Mouse (Mus musculus): Measurements from ENCODE around the gene Eml1. TPM values are rescaled to one million over a fixed set of nuclear protein-coding genes. Genes with fewer than 3 reads are reported as not detected.
A peak's percentile ranks its signal among the peaks of the same experiment; 100 is the strongest.

Eml1 gene
- polyA plus RNA-seq, 1 experiment, result 45.2 TPM

- Histone ChIP-seq H3K36me3 (ENCODE audit: control insufficient read depth, insufficient read depth) (no peaks in the 10 kb centered on the region), H3K79me3 (ENCODE audit: low read depth) (no peaks in the 10 kb centered on the region), H3ac (ENCODE audit: control insufficient read depth, insufficient read length, low read depth) (peak within 1 kb of the TSS; percentile 79), H3K4me3 (ENCODE audit: insufficient read depth, poor library complexity, severe bottlenecking) (peak within 1 kb of the TSS; percentile 28), H3K79me2 (ENCODE audit: control insufficient read depth, insufficient read depth) (no peaks in the 10 kb centered on the region), H3K27me3 (ENCODE audit: control insufficient read depth, insufficient read depth, insufficient read length) (no peaks in the 10 kb centered on the region)
- TF ChIP-seq MAX (IDR thresholded peaks at IDR 0.05), result peak; percentile 77
- no peak for TF ChIP-seq CEBPB (IDR thresholded peaks at IDR 0.05; ENCODE audit: low read depth)
Measured at GRCm38 (mm10) chr12:108333895-108334445, 36.8 kb upstream of the Eml1 start, which contains the start of gene Cyp46a1. Gene Cyp46a1, plus strand, starts transcription at chr12:108334381.

- Histone ChIP-seq H3K79me2 (ENCODE audit: control insufficient read depth, insufficient read depth) (no peaks in the 10 kb centered on the region), H3K36me3 (ENCODE audit: control insufficient read depth, insufficient read depth) (no peaks in the 10 kb centered on the region), H3K4me3 (ENCODE audit: insufficient read depth, poor library complexity, severe bottlenecking) (peak overlapping the region; percentile 28), H3ac (ENCODE audit: control insufficient read depth, insufficient read length, low read depth) (peak overlapping the region; percentile 79), H3K27me3 (ENCODE audit: control insufficient read depth, insufficient read depth, insufficient read length) (no peaks in the 10 kb centered on the region), H3K79me3 (ENCODE audit: low read depth) (no peaks in the 10 kb centered on the region)
- no peak for TF ChIP-seq MYOG (IDR thresholded peaks at IDR 0.05; ENCODE audit: control insufficient read depth, extremely low read depth, insufficient read length)
- TF ChIP-seq MYOD1 (IDR thresholded peaks at IDR 0.05; ENCODE audit: control insufficient read depth, insufficient read length, low read depth), result peak; percentile 71
Measured at GRCm38 (mm10) chr12:108334529-108334928, 36.2 kb upstream of the Eml1 start.

- no peaks in the 10 kb centered on the region for H3K79me2 ChIP-seq (ENCODE audit: control insufficient read depth, insufficient read depth)
- H3K36me3 ChIP-seq (ENCODE audit: control insufficient read depth, insufficient read depth), result no peaks in the 10 kb centered on the region
- no peaks in the 10 kb centered on the region for H3K79me3 ChIP-seq (ENCODE audit: low read depth)
- H3K27me3 ChIP-seq (ENCODE audit: control insufficient read depth, insufficient read depth, insufficient read length), result no peaks in the 10 kb centered on the region
- H3ac ChIP-seq (ENCODE audit: control insufficient read depth, insufficient read length, low read depth), result no peak overlapping the region
- no peak overlapping the region for H3K4me3 ChIP-seq (ENCODE audit: insufficient read depth, poor library complexity, severe bottlenecking)
- TF ChIP-seq CEBPB (IDR thresholded peaks at IDR 0.05; ENCODE audit: low read depth) (no peak), FOSL1 (IDR thresholded peaks at IDR 0.05; ENCODE audit: insufficient read depth, low read length, poor library complexity, severe bottlenecking) (no peak), MYOG (IDR thresholded peaks at IDR 0.05; ENCODE audit: control insufficient read depth, extremely low read depth, insufficient read length) (no peak)
Measured at GRCm38 (mm10) chr12:108338572-108339190, 32.1 kb upstream of the Eml1 start.

- no peaks in the 10 kb centered on the region for H3K36me3 ChIP-seq (ENCODE audit: control insufficient read depth, insufficient read depth)
- TF ChIP-seq CEBPB (IDR thresholded peaks at IDR 0.05; ENCODE audit: low read depth), result no peak
- TF ChIP-seq MYOG (IDR thresholded peaks at IDR 0.05; ENCODE audit: control insufficient read depth, extremely low read depth, insufficient read length), result no peak
- no peak for TF ChIP-seq MYOD1 (IDR thresholded peaks at IDR 0.05; ENCODE audit: control insufficient read depth, insufficient read length, low read depth)
- TF ChIP-seq CTCF (IDR thresholded peaks at IDR 0.05; ENCODE audit: control insufficient read depth, insufficient read depth, insufficient read length), result no peak
- TF ChIP-seq FOSL1 (IDR thresholded peaks at IDR 0.05; ENCODE audit: insufficient read depth, low read length, poor library complexity, severe bottlenecking), result no peak
- no peak for TF ChIP-seq USF1 (IDR thresholded peaks at IDR 0.05; ENCODE audit: low read depth)
- TF ChIP-seq MAX (IDR thresholded peaks at IDR 0.05), result no peak
- no peaks in the 10 kb centered on the region for H3K79me3 ChIP-seq (ENCODE audit: low read depth)
- H3K79me2 ChIP-seq (ENCODE audit: control insufficient read depth, insufficient read depth), result no peaks in the 10 kb centered on the region
- H3K4me3 ChIP-seq (ENCODE audit: insufficient read depth, poor library complexity, severe bottlenecking), result no peak overlapping the region
- H3K27me3 ChIP-seq (ENCODE audit: control insufficient read depth, insufficient read depth, insufficient read length), result peaks cover 11% of the 10 kb centered on the region
- no peak overlapping the region for H3ac ChIP-seq (ENCODE audit: control insufficient read depth, insufficient read length, low read depth)
Measured at GRCm38 (mm10) chr12:108348151-108348550, 22.6 kb upstream of the Eml1 start.

GRCm38 (mm10) chr12:108349026-108349425 lies 21.7 kb upstream of the Eml1 start:
- Histone ChIP-seq H3K79me2 (ENCODE audit: control insufficient read depth, insufficient read depth) (no peaks in the 10 kb centered on the region), H3K4me3 (ENCODE audit: insufficient read depth, poor library complexity, severe bottlenecking) (no peak overlapping the region), H3K79me3 (ENCODE audit: low read depth) (no peaks in the 10 kb centered on the region), H3K36me3 (ENCODE audit: control insufficient read depth, insufficient read depth) (no peaks in the 10 kb centered on the region), H3ac (ENCODE audit: control insufficient read depth, insufficient read length, low read depth) (no peak overlapping the region), H3K27me3 (ENCODE audit: control insufficient read depth, insufficient read depth, insufficient read length) (peaks cover 11% of the 10 kb centered on the region)
- TF ChIP-seq CEBPB (IDR thresholded peaks at IDR 0.05; ENCODE audit: low read depth), result no peak
- TF ChIP-seq CTCF (IDR thresholded peaks at IDR 0.05; ENCODE audit: control insufficient read depth, insufficient read depth, insufficient read length), result no peak
- TF ChIP-seq MYOD1 (IDR thresholded peaks at IDR 0.05; ENCODE audit: control insufficient read depth, insufficient read length, low read depth), result no peak
- TF ChIP-seq USF1 (IDR thresholded peaks at IDR 0.05; ENCODE audit: low read depth), result no peak
- no peak for TF ChIP-seq MYOG (IDR thresholded peaks at IDR 0.05; ENCODE audit: control insufficient read depth, extremely low read depth, insufficient read length)
- no peak for TF ChIP-seq FOSL1 (IDR thresholded peaks at IDR 0.05; ENCODE audit: insufficient read depth, low read length, poor library complexity, severe bottlenecking)
- TF ChIP-seq MAX (IDR thresholded peaks at IDR 0.05), result no peak

- Histone ChIP-seq H3K36me3 (ENCODE audit: control insufficient read depth, insufficient read depth) (no peaks in the 10 kb centered on the region), H3K79me2 (ENCODE audit: control insufficient read depth, insufficient read depth) (no peaks in the 10 kb centered on the region), H3K4me3 (ENCODE audit: insufficient read depth, poor library complexity, severe bottlenecking) (no peak overlapping the region), H3ac (ENCODE audit: control insufficient read depth, insufficient read length, low read depth) (no peak overlapping the region), H3K79me3 (ENCODE audit: low read depth) (no peaks in the 10 kb centered on the region), H3K27me3 (ENCODE audit: control insufficient read depth, insufficient read depth, insufficient read length) (peaks cover 11% of the 10 kb centered on the region)
- TF ChIP-seq CTCF (IDR thresholded peaks at IDR 0.05; ENCODE audit: control insufficient read depth, insufficient read depth, insufficient read length) (no peak), USF1 (IDR thresholded peaks at IDR 0.05; ENCODE audit: low read depth) (no peak), MAX (IDR thresholded peaks at IDR 0.05) (no peak), CEBPB (IDR thresholded peaks at IDR 0.05; ENCODE audit: low read depth) (no peak), FOSL1 (IDR thresholded peaks at IDR 0.05; ENCODE audit: insufficient read depth, low read length, poor library complexity, severe bottlenecking) (no peak), MYOD1 (IDR thresholded peaks at IDR 0.05; ENCODE audit: control insufficient read depth, insufficient read length, low read depth) (no peak), MYOG (IDR thresholded peaks at IDR 0.05; ENCODE audit: control insufficient read depth, extremely low read depth, insufficient read length) (no peak)
Measured at GRCm38 (mm10) chr12:108350931-108351330, 19.8 kb upstream of the Eml1 start.
